Mouse (Mus musculus): ENCODE measurements around the gene Gatad2b. TPM values are rescaled to one million over a fixed set of nuclear protein-coding genes. Genes with fewer than 3 reads are reported as not detected.

Gatad2b gene
- total RNA-seq, 2 experiments from 2014 or later, result 37.2 to 40.0 TPM

Small RNA genes within 50 kb of the gene (microRNA-seq; reads per million reads assigned to microRNA genes)
- gene Mir7012 (ENCODE audit: borderline replicate concordance in 2 of 2), result 0 reads per million in 2 experiments

Other genes starting within 250 kb of the Gatad2b start
- gene 4933434E20Rik, start 241.5 kb upstream of the Gatad2b start, total RNA-seq (2021), result 10 to 100 TPM; 84.1 to 84.9 TPM
- gene Ubap2l, start 240.6 kb upstream of the Gatad2b start, total RNA-seq (2021), result 10 to 100 TPM; 79.1 to 79.3 TPM
- gene Tpm3, start 220.5 kb upstream of the Gatad2b start, total RNA-seq (2021), result 100 to 1,000 TPM; 133 to 716 TPM
- gene Nup210l, start 189.0 kb upstream of the Gatad2b start, total RNA-seq (2021), result under 1 TPM; 0.05 to 0.08 TPM
- gene Rps27, start 79.5 kb upstream of the Gatad2b start, total RNA-seq (2021), result 100 to 1,000 TPM; 823 to 860 TPM
- gene Rab13, start 79.5 kb upstream of the Gatad2b start, total RNA-seq (2021), result 1 to 10 TPM; 7.1 to 8.8 TPM
- gene Jtb, start 61.6 kb upstream of the Gatad2b start, total RNA-seq (2021), result 10 to 100 TPM; 54.3 to 56.9 TPM
- under 1 TPM in 1 of 2 experiments, not detected in 1; 0.35 TPM for gene Creb3l4, start 49.7 kb upstream of the Gatad2b start, total RNA-seq (2021)
- gene Slc39a1, start 45.0 kb upstream of the Gatad2b start, total RNA-seq (2021), result 10 to 100 TPM; 49.6 to 54.7 TPM
- 10 to 100 TPM; 13.9 to 16.9 TPM for gene Crtc2, start 39.0 kb upstream of the Gatad2b start, total RNA-seq (2021)
- 10 to 100 TPM; 71.3 to 76.9 TPM for gene Dennd4b, start 28.0 kb upstream of the Gatad2b start, total RNA-seq (2021)
- gene Slc27a3, start 96.8 kb downstream of the Gatad2b start, total RNA-seq (2021), result 1 to 10 TPM; 1.5 to 1.7 TPM
- 10 to 100 TPM; 14.5 to 15.9 TPM for gene Ints3, start 140.4 kb downstream of the Gatad2b start, total RNA-seq (2021)
- 10 to 100 TPM in 1 of 2 experiments, 1 to 10 TPM in 1; 7.7 to 10.8 TPM for gene Npr1, start 172.7 kb downstream of the Gatad2b start, total RNA-seq (2021)
- gene Ilf2, start 182.9 kb downstream of the Gatad2b start, total RNA-seq (2021), result 10 to 100 TPM; 23.4 to 25.6 TPM
- gene Snapin, start 197.9 kb downstream of the Gatad2b start, total RNA-seq (2021), result 10 to 100 TPM; 57.4 to 60.0 TPM
- 10 to 100 TPM; 86.0 to 86.1 TPM for gene Chtop, start 216.3 kb downstream of the Gatad2b start, total RNA-seq (2021)
- 100 to 1,000 TPM; 112 to 150 TPM for gene S100a1, start 221.2 kb downstream of the Gatad2b start, total RNA-seq (2021)
- gene S100a13, start 221.3 kb downstream of the Gatad2b start, total RNA-seq (2021), result 10 to 100 TPM in 1 of 2 experiments, 1 to 10 TPM in 1; 9.5 to 16.8 TPM
- under 1 TPM; 0.29 to 0.67 TPM for gene S100a14, start 233.7 kb downstream of the Gatad2b start, total RNA-seq (2021)
- 10 to 100 TPM; 62.7 to 69.8 TPM for gene S100a16, start 244.1 kb downstream of the Gatad2b start, total RNA-seq (2021)